Mouse (Mus musculus) skeletal muscle tissue, adult 2 months (tissue): ENCODE measurements around the gene Naip2.

ENCODE experiments used
- DNase-seq: peaks from one replicate; pipeline ENCODE4 v3.0.0-alpha.2; 2012; ENCODE audit warnings: low read depth, low spot score

Gene Naip2

DNA sequence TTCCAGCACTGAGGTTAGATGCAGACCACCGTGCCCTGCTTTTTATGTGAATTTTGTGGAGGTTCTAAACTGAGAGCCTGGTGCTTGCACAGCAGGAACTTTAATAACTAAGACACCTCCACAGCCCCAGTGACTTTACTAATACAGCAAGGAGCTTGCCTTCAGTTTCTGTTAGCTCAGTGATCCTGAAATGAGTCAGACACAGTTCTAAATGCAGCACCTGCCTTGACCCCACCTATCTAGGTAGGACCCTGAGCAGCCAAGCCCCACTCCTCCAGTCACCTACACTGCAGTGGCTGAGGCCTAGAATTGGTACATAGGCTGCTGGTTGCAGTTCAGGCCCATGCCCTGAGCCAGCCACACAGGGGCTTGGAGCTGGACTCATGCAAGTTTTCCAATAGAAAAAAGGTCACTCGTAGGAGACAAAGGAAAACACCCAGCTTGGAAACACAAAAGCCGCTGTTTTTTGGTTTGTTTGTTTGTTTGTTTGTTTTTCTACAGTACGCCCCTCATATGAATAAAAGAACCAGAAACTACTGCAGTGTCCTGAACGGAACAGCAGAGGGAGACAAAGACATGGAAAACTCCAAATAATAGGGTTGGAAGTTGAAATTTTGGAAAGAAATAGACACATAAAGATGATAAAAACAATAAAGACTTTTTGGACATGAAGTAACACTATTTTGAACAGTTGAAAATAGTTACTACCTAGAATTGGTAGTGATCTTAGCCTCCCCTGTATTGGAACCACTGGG is 89.5 kb downstream of the Naip2 start:
- no peak for DNase-seq

DNA sequence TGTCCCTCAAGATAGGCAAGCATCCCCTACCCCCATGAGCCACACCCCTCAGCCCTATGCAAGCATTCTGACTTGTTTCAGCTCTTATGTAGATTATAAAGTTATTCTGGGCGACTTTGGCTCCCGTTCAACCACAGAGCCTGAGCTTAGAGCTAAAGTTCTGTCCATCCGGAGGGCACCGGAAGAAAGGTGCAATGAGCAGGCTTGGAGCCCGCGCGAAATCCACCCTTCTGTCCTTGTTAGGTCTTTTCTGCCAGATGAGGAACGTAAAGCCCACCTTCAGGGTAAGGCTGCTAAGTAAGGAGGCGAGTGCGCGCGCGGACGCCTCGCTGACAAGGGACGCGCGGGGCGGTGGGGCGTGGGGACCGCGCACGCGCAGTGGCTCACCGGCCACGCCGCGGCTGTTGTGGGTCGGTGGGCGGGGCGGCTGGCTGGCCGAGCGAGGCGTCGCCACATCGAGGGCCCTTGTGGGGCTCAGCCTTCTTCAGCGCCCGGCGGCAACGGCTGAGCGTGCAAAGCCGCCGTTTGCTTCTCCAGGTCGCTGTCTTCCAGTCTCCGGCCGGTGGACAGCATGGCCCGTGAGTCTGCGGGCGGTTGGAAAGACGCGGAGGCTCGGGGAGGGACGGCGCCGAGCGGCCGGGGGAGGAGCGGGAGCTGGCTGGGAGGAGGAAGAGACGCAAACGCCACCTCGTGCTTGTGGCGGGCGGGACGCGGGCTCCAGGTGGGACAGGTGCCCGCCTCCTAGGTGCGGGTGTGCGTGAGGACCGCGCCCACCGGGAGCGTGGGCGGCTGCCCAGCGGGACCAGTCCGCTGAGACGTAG is 94.0 kb downstream of the Naip2 start, which contains the start of gene Serf1:
Gene Serf1 (plus strand): TSS at position 361 of the 821 bp plus-strand sequence.
- DNase-seq, result peak; percentile 44

DNA sequence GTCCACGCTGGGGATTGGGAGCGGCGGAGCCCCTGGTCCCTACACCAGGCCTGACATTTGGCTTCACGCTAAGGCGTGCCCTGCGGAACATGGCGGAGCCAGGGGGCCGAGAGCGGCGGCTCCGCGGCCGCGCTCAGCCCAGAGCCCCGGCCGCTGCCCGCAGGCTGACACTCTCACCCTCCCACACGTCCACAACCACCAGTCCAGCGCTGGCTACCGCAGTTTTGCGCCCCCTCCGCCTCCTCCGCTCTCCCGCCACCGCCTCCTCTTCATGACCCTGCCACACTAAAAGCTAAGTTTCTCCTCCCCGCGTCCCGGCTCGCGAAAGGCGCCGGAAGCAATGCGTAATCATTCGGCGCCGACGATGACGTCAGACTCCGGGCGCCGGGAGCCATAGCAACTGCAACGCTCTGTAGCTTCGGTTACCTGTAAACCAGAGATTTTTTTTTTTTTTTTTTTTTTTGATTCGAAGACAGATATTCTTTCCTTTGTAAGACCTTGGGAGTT is 98.1 kb downstream of the Naip2 start, which contains the start of gene Bdp1:
Gene Bdp1 (minus strand): TSS at position 323 of the 507 bp plus-strand sequence.
- peak; percentile 88 for DNase-seq

DNA sequence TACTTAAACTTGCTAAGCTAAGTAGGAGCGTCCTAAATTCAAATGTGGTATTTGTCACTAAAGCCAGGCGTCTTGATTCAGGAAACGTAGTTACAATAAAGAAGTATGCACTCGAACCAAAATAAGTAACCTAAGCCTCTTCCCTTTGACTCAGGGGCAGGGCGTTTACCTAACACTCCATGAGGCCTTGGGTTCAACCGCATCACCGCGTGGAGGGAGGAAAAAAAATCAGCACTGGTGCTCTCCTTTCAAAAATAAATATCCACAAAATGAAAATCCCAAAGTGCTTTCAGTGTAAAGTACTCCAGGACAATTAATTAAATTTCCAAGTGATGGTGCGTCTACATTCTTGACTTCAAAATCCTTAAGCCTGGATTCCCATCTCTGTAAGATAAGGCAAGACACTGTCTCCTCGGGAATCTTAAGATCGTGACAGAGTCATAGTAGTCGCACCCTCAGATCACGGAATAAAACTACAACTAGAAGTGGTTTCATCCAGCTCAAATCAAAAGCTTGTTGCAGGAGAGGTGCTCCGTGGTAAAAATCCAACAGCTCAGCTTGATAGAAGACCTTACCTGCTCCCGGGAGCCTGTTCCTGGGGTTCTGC is 98.7 kb downstream of the Naip2 start:
- DNase-seq, result no peak

DNA sequence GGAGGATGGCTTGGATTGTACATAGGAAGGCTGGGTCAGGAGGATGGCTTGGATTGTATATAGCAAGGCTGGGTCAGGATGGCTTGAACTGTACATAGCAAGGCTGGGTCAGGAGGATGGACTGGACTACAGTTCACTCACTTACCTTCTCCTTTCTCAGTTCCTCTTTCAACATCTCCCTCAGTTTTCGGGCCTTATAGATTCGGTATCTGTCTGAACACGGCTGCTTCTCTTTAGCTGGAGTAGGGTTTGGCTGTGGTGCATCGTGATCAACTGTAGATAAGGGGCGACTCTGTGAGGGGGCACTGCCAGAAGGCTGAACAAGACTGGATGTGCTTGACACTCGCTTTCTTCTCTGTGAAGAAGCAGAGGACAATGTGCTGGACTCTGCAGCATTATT is 103.1 kb downstream of the Naip2 start:
- DNase-seq, result no peak
